Mouse (Mus musculus) megakaryocyte, embryonic 14.5 days (primary cell): ENCODE measurements around the gene Otud7b.

Experiments
- FLI1 ChIP-seq: IDR thresholded peaks from 2 replicates; pipeline ENCODE4 v1.6.1; 2012; ENCODE audit warnings: low read length, inconsistent platforms, mixed read lengths
- GATA1 ChIP-seq: IDR thresholded peaks from 3 replicates; pipeline ENCODE4 v1.6.1; 2012; ENCODE audit warnings: mixed read lengths, low read length, inconsistent platforms, borderline replicate concordance

DNA sequence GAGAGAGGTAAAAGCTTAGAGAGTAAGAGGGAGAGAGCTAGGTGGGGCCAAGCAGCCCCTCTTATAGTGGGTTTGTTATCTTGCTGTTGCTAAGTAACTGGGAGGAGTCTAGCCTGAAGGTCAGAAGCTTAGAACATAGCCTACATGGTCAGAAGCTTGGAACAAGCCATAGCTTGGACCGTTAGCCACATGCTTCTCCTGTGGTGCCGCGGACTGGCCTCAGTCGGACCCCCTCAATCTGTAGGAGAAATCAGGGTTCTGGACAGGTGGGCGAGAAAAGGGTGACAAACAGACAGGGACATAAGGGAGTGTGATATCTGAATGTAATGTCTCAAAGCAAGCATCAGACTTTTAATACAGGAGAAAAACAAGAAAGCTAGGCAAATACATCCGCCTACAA, 35.3 kb upstream of the Otud7b start:
- TF ChIP-seq GATA1 (no peak), FLI1 (no peak)
